Mouse (Mus musculus): ENCODE data around the gene Kdelr1.

DNA sequence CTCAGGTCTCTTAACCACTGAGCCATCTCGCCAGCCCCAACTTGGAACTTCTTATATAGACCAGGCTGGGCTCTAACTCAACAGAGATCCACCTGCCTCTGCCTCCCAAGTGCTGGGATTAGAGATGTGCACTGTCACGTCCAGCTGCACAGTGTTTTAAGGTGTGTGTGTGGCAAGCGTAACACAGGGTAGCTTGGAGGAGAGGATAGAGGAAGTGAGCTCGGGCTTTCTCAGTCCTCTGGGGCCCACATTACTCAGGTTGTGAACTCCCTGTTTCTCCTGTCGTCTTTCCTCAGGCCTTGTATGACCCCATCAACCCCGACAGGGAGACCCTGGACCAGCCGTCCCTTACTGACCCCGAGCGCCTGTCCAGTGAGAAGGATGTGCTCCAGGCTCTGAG lies 34.0 kb downstream of the Kdelr1 start:
- TF ChIP-seq ZNF384 (IDR thresholded peaks at IDR 0.05; ENCODE audit: low read depth, low read length) (no peak), MAX (IDR thresholded peaks at IDR 0.05; ENCODE audit: low read length) (no peak), CTCF (IDR thresholded peaks at IDR 0.05 in 2 of 3, conservative IDR thresholded peaks at IDR 0.05 in 1 of 3; ENCODE audit: control insufficient read depth in 1 of 3, insufficient read depth in 1 of 3, low read depth in 2 of 3, low read length in 3 of 3, poor library complexity in 1 of 3, severe bottlenecking in 1 of 3) (no peak), POLR2A (IDR thresholded peaks at IDR 0.05; ENCODE audit: control insufficient read depth in 1 of 2, insufficient read depth in 1 of 2, low read depth in 1 of 2, low read length in 2 of 2, poor library complexity in 1 of 2) (no peak), NRF1 (IDR thresholded peaks at IDR 0.05; ENCODE audit: insufficient read depth, low read depth, low read length, poor library complexity, severe bottlenecking) (no peak), USF2 (IDR thresholded peaks at IDR 0.05; ENCODE audit: borderline replicate concordance in 1 of 2, insufficient read depth in 1 of 2, low read depth in 1 of 2, low read length in 2 of 2) (no peak), EP300 (IDR thresholded peaks at IDR 0.05; ENCODE audit: low read depth in 1 of 2, low read length in 2 of 2) (no peak), CHD2 (IDR thresholded peaks at IDR 0.05; ENCODE audit: low read length) (no peak), JUND (IDR thresholded peaks at IDR 0.05; ENCODE audit: low read depth, low read length) (no peak), E2F4 (IDR thresholded peaks at IDR 0.05; ENCODE audit: borderline replicate concordance, low read depth, low read length) (no peak), MEF2A (IDR thresholded peaks at IDR 0.05; ENCODE audit: extremely low read depth, insufficient replicate concordance, low read depth, low read length, poor library complexity, severe bottlenecking) (no peak), USF1 (IDR thresholded peaks at IDR 0.05; ENCODE audit: low read depth, low read length) (no peak), GATA1 (IDR thresholded peaks at IDR 0.05; ENCODE audit: low read depth, low read length) (no peak)

Data from MEL (cell line).